Mouse (Mus musculus): ENCODE data around the gene Lrrc15.

Gene Lrrc15

DNA sequence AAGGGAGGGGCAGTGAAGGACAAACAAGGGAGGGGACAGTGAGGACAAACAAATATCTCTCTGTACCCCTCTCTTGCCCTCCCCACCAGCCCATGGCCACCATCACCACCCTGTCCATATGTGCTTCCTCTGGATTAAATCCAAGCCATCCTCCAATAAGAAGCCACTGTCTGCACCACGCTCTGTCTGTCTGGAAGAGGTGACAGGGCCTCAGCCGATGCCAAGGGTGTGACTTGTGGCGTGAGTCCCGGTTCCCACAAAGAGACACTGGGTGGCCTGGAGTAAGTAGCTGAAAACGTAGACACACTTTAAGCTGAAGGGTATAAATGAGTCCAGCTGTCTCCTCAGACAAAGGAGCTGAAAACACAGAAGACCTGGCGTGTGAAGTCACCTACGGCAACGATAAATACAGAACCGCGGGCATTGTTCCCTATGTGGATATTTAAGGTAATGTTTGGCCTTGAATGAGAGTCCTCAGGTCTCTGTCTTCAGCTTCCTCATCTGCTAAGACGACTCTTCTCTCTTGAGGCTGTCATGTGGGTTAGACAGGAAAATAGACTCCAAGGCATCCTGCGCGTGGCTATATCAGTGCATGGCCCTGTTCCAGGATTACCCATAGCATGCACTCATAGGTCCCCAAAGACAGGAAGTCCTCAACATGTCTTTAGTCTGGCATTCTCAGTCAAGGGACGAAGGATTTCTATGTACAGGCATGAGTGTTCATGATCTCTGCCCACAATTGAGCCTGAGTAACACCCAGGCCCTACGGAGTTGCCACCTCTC lies 7.3 kb downstream of the Lrrc15 start:
- DNase-seq = no peak

- no peak for DNase-seq
These were observed 10.0 kb downstream of the Lrrc15 start for GRCm38 (mm10) chr16:30273065-30273464.

DNA sequence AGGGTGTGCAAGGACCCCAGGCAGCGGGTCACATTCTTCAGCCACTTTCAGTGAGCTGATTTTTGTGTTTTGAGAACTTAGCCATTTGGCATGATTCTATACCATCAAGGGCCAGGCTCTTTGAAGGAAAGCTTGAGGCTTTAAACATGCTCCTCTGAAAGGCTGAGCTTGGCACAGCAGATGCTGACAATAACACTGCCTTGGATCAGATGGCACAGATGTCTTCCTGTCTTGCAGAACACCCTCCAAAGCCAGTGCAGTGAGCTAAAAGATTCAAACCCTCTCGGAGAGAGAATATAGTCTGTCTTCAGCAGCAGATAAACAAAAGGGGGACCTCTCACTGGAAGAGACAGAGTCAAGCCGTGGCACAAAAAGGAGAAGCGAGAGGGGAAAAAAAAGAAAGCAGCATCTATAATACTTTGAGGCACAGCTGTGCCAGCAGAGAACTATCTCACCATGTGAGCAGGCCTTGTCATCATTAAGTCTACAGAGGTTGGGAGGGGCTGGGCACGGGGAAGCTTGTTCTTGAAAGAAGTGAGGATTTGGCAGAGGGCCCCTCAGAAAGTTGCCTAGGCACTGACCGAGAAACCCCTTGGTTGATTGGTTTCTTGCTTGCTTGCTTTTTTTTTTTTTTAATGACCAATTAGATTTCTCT lies 11.0 kb downstream of the Lrrc15 start:
- no peak for DNase-seq

DNA sequence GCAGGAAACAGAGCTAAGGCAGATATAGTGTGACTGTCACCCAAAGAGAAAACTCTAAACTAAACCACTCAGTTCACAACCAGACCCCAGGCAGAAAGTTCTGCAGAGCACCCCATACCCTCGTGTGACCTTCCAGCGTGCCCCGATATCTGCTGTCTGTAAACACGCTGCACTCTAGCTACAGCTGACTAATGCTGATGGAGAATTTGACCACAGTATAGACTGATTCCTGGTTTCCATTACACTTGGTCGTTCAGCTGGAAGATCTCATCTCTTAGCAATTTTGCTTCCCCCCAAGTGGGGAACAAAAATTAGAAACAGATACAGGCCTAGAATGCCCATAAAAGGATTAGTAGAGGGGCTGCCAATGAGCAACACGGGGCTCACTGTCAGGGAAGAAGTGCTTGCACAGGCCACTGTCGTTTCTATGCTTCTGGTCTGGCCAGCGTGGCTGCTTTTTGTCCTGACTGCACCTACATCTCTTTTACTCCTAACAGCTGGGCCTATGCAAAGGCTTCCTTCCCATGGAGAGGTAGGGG lies 11.8 kb downstream of the Lrrc15 start:
- DNase-seq = no peak

GRCm38 (mm10) chr16:30267359-30267758 lies 15.7 kb downstream of the Lrrc15 start, which contains the start of gene Cpn2:
Gene Cpn2, minus strand, starts transcription at chr16:30267499.
- DNase-seq = no peak

DNA sequence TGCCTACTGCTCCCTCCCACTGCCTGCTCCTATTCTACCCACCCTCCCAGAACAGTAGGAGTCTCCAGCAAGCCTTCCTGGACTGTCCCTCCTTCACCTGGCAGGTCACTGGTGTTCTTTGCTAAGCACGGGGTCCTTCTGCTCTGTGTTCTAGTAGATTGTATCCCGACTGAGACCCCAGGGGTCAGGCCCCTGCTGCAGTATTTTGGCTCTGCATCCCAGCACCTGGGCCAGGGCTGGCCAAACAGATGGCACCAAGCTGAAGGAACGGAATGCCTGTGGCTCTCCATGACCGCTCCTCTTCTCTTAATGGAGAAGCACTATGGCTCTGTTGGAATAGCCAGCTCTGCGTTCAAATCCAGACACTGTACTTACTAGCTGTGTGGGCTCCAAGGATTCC lies 16.5 kb downstream of the Lrrc15 start:
- no peak for DNase-seq

DNA sequence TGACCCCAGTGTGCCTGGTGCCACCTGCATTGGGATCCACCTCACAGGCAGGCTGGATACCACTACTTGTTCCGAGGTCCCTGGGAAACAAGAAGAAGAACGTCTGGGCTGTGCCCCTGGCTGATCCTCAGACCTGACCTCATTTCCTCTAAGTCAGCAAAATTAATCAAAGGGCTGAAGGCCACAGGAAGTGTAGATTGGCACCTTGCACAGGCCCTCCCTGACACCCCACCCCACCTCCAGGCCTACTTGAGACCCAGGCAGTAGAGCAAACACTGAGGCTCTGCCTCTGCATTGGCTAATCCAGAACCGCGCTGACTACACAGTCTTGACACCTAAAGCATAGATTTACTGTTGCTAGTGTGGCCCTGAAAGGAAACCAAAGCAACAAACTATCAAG lies 17.4 kb downstream of the Lrrc15 start:
- DNase-seq = no peak

DNA sequence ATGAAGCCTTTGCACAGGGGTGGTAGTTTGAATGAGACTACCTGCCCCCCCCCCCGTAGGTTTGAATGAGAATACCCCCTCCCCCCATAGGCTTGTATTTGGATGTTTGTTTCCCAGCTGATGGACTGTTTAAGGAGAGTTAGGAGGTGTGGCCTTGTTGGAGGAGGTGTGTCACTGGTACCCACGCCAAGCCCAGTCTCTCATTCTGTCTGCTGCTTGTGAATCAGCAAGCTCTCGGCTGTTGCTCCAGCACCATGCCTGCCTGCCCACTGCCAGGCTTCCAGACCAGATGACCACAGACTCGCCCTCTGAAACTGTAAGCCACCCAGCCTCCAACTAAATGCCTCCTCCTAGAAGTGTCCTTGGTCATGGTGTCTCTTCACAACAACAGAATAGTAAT lies 19.9 kb downstream of the Lrrc15 start:
- no peak for DNase-seq

GRCm38 (mm10) chr16:30262664-30263063 lies 20.4 kb downstream of the Lrrc15 start:
- peak in 1 of 2 experiments; percentile 26 for DNase-seq

GRCm38 (mm10) chr16:30262157-30262556 lies 20.9 kb downstream of the Lrrc15 start:
- DNase-seq = no peak

DNA sequence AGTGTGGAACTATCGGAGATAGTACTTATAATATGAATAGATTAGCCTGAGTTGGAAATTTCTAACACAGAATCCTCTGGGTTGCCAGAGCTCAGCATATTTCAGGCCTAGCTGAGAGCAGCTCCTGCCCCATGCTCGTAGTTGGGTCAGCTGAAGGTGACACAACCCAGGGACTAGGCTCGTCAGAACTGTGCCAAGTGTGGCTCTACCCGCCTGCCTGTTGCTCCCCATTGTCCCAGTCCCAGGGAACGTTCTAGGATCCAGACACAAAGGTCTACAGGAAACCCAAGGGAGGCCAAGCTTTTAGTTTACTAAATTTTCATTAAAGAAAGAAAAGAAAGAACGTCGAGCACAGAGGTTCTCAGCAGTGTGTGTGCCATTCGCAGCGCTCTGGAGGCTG lies 21.7 kb downstream of the Lrrc15 start:
- DNase-seq = no peak

GRCm38 (mm10) chr16:30260012-30260635 lies 22.9 kb downstream of the Lrrc15 start:
- DNase-seq = no peak

- no peak for DNase-seq
These were observed 23.6 kb downstream of the Lrrc15 start for GRCm38 (mm10) chr16:30259444-30259843.

- no peak for DNase-seq
These were observed 24.6 kb downstream of the Lrrc15 start for GRCm38 (mm10) chr16:30258441-30258840.

- DNase-seq = no peak
These were observed 25.3 kb downstream of the Lrrc15 start for GRCm38 (mm10) chr16:30257718-30258117.

GRCm38 (mm10) chr16:30255061-30255460 lies 28.0 kb downstream of the Lrrc15 start:
- DNase-seq = no peak

- DNase-seq = no peak
These were observed 29.2 kb downstream of the Lrrc15 start for GRCm38 (mm10) chr16:30253900-30254299.

GRCm38 (mm10) chr16:30253374-30253773 lies 29.7 kb downstream of the Lrrc15 start:
- no peak for DNase-seq

- DNase-seq = peak; percentile 62 to 67
These were observed 31.0 kb downstream of the Lrrc15 start for GRCm38 (mm10) chr16:30252003-30252418.

DNA sequence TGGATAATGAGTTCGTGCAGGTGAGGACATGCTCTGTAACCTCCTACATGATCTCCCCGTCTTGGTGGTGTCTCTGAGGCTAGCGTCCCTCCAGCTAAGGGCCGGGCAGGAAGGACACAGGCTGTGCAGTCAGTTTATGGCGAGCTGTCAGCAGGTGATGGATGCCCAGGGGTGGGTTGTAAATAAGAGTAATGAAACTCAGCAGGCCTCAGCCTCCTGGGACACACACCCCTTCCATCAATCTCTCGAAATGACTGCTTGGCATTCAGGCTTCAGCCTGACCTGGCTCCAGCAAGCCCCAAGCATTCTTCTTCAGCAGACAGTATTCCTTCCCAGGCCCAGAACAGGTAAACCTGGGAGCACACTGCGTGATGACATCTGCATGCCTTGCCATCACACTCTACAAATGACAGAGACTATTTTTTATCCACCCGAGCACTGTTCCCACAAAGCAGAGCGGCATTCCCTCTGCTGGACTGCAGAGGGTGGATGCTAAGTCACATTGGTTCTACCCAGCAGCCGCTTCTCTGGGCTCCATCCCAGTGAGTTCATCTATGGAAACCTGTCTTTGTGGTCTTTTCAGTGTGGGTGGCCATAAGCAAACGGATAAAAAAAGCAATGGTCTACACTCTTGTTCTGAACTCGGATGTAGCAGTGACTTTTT lies 38.9 kb downstream of the Lrrc15 start:
- no peak for DNase-seq

DNA sequence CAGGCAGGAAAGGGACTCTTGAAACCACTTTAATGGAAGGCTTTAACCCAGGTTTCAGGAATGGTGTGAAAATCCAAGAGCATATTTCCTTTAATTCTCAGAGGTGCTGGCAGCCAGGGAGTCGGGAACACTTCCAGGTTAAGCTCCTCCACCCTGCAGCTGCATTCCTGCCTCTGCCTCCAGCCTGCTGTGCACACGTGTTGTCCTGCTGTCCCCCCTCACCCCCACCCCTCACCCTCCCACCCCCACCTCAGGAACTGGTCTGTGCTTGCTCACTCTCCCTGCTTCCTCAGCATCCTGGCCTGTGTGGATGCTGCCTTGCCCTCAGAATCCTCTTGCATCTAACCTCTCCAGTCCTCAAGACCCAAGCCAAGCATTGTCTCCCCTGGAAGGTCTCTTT lies 41.4 kb downstream of the Lrrc15 start:
- DNase-seq = no peak

- no peak for DNase-seq
These were observed 44.3 kb downstream of the Lrrc15 start for GRCm38 (mm10) chr16:30238791-30239190.

DNA sequence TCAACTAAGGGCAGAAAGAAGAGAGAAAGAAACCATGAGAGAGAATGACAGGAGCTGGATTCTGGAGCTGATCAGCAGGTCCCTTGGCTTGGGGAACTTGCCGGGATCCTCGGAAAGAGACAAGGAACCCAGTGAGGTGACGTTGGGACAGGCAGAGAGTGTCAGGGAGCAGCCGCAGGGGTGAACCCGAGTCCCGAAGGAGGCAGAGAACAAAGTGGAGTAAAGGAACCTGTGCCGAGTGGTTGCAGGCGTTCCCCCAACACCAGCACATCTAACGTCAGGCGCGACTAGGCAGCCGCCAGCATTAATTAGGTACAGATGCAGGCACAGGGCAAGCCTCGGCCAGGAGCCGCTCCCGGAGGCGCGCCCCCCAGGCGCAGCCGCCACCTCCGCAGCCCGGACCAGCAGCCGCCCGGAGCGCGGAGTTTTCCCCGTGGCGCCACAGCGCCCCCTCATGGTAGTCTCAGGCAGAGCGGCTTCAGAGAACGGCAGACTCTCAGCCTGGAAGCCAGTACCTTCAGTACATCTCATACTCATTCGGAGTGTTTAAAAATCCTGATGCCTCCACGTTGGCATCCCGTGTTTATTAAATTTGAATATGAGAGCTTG lies 46.9 kb downstream of the Lrrc15 start:
- DNase-seq = peak; percentile 59 to 65
